Mouse (Mus musculus) megakaryocyte progenitor cell, adult 5-6 weeks (primary cell): ENCODE measurements around the gene Ctse. TPM values are rescaled to one million over a fixed set of nuclear protein-coding genes. Genes with fewer than 3 reads are reported as not detected.
A peak's percentile ranks its signal among the peaks of the same experiment; 100 is the strongest.

Experiments
- ATAC-seq: replicated peaks from 2 replicates; pipeline ENCODE4 v1.8.0; 2016; ENCODE audit warnings: mild to moderate bottlenecking, moderate TSS enrichment, inconsistent platforms; ENCODE audit not compliant: poor library complexity
- total RNA-seq, 2 experiments: library from RNA; stranded (forward) in 1 of 2; stranded (reverse) in 1 of 2; fragments of 157-497, 149-512 nt in 1 of 2; fragments of 200-1000 nt in 1 of 2; gene quantifications; 2 replicates each; pipeline versions ENCODE4 v1.2.3 to v1.2.4; 2015 to 2017

Gene Ctse
- total RNA-seq, 2 experiments from 2014 or later = 18.9 to 66.8 TPM

DNA sequence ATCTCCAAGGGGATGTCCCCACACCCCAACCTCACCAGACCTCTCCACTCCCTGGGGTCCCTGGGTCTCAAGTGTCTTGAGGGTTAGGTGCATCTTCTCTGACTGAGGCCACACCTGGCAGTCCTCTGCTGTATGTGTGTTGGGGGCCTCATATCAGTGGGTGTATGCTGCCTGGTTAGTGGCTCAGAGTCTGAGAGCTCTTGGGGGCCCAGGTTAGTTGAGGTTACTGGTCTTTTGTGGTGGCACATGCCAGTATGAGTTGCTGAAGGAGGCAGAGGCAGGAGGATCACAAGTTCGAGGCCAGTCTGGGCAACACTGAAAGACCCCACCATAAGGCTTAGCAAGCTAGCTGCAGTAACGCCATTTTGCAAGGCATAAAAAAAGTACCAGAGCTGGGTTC lies 4.1 kb downstream of the Ctse start:
- no peak for ATAC-seq

DNA sequence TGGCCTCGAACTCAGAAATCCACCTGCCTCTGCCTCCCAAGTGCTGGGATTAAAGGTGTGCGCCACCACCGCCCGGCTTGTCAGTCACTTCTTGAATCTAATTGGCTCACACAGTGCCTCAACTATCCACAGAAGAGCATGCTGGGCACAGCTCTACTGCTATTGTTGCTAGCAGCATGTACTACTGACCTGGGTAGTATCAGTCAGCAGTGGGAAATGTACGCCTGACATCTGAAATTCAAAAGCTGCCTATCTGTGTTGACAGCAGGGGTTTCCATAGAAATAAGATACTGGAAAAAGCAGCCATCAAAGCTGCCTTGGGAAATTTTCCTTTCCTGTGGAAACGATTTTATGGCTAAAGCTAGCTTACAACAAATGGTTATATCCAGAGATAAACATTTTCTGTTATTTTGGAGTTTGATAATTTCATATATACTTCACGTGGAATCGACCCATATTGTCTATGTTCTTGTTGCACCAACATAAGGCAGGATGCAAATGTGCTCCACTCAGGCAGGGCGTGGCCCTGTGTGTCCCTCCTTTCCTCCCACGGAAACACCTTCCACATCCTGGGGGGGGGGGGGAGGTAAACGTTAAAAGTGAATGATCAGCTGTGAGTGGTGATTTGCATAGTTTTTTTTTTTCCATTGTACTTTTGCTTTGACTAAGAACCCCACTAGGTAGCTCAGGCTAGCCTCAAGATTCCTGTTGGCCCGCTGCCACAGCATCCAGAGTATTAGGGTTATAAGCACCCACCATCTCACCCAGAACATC lies 14.8 kb downstream of the Ctse start:
- no peak for ATAC-seq

DNA sequence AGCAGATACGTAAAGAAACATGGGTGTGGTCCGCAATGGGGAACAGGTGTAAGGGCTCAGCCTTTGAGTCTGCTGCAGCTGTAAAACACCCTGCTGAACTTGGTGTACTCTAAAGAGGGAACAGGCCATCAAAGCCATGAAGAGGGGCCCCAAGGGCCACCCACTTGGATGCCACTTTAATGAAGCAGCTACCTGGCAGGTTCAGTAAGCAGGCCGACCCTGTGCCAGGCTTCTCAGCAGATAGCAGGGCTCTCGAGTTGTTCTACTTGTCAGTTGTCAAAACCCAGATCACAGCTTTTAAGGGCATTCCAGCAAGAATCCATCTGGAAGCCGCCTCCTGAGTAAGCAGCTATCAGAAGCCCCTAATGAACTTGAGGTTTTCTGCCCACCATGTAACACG lies 17.5 kb downstream of the Ctse start:
- ATAC-seq = no peak

DNA sequence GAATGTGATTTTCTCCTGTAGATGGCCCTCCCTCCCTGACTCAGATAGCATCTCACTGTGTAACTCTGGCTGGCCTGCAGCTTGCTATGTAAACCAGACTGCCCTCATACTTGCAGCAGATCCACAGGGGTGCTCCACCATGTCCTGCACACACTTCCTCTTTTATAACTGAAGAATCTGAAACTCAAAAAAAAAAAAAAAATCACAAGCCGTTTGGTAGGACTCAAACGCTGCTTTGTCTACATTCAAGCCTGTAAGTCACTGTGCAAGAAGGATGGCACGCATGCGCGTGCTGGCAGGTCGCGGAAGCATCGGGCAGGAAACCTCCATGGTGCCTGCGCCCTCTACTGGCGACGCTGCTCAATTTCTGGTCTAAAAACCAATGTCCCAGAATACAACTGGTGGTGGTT lies 19.8 kb downstream of the Ctse start:
- peak; percentile 83 for ATAC-seq

DNA sequence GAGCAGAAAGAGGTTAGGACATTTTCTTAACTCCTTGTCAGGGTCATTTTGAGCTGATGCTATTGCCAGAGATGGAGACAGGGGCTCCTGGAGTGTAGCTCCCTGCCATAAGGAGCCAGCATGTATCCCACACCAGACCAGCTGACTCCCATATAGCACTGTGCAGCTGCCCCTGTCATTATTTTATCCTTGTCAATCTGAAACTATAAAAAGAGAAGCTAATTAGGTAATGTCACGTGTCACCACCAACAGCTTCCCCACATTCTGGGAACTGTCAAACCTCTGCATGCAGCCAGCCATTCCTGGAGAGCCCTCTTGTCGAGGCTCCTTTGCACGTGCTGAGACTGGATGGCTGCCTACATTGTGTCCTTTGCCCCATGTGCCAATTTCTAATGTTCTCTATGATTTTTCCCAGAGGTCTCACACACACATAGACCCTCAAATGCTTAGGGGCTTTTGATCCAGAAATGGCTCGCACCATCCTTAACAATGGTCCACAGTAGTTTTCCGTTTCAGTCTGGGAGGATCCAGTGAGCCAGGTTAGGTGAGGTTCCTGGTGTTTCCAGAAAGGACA lies 21.5 kb downstream of the Ctse start:
- no peak for ATAC-seq

DNA sequence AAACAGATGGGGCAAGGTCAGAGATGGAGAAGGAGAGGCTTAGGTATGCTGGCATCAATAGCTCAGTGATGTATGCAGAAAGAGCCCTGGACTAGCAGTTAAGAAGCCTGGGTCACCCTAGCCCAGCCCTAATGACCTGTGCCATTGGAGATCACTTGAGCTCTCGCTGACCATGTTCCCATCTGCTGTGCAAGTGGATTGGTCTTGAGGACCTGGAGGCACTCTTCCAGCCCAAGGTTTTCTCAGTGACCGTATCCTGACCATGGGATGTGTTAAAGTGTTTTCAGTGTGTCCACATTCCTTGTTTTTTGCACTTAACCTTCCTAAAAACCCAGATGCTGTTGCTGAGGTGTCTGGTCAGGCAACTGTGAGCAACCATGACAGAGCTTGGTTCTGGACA lies 22.2 kb downstream of the Ctse start:
- ATAC-seq = no peak

DNA sequence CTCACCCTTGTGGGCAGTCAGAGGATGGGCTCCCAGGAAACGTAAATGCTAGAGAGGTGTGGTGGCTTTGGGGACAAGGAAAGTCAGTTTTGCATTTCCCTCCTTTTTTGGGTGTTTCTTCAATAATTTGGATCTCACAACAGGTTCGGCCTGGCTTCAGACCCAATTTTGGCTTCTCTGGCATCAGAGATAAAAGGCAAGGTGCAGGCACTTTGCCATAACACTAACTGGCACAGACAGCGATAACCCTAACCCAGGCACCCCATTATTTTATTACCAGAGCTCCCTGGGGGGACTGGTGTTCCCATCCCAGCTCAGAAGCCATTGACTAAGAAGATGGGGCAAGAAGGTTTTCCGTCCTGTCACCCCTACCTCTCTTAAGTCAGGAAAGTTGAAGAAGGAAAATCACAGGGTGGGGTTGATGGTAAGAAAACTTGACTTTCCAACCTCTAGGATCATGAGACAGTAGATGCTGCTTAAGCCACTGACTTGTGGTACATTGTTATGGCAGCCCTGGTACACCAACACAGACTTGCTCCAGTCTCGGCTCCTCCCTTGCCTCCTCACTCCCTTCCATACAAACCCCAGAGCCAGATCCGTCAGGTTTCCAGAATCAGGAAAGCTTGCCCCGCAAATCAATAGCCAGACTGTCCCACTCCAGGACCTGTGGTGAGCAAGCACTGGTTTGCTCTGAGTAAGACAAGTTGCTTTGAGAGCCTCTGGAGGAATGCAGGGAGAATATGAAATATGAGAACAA lies 22.8 kb downstream of the Ctse start:
- ATAC-seq = peak; percentile 24; the same call in 1 of the 2 replicates

DNA sequence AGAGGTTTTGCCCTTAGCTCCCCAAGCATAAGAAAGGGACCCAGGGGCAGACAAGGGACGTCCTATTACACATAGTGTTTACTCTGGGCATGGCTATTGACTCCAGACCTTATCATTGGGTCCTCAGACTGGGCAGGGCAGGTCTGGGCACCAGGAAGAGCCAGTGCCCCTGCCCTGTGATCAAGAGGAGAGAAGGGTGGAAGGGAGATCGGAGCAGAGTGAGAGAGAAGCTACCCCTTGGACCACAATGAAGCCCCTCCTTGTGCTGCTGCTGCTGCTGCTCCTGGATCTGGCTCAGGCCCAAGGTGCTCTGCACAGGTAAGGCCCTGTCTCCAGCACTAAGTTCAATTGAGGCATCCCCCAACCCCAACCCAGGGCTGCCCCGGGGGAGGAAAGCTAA lies 23.6 kb downstream of the Ctse start:
- peak; percentile 30 for ATAC-seq

DNA sequence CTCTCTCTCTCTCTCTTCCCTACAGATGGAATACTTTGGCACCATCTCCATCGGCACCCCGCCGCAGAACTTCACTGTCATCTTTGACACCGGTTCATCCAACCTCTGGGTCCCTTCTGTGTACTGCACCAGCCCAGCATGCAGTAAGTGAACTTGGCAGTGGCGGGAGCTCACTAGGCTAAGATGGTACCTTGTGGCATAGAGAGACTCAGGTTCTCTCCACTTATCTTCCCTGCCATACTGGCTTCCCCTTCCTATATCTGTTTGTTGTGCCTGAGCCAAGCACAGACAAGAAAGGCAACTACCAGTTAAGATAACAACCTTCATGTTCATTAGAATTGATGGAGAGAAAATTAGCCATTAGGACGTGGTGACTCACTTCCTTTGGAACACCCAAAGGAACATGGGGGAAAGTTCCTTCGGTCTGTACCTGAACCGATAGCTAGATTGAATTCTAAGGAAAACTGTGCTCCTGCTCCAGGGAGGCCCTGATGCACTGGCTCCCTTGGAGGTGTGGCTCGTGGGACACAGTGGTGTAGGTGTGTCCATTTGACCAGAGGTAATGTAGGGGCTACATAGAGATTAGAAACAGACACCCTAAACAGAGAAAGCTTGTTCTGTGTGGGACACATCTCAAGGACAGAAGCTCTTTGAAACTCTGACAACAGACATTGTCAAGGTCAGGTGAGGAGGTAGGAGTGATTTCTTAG lies 25.3 kb downstream of the Ctse start:
- peak; percentile 71 for ATAC-seq

DNA sequence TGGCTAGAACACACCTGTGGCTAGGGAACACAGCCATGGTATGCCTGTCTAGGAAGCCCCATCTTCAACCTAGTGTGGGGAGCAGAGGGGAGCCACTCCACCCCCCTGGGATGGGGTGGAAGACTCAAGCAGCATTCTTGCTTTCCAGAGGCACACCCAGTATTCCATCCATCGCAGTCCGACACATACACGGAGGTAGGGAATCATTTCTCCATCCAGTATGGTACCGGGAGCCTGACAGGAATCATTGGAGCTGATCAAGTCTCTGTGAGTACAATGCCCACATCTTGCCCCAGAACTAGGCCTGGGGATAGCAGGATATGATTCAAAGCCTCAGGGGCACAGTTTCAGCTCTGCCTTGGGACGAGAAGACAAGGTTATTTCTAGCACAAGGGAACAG lies 26.0 kb downstream of the Ctse start:
- no peak for ATAC-seq

DNA sequence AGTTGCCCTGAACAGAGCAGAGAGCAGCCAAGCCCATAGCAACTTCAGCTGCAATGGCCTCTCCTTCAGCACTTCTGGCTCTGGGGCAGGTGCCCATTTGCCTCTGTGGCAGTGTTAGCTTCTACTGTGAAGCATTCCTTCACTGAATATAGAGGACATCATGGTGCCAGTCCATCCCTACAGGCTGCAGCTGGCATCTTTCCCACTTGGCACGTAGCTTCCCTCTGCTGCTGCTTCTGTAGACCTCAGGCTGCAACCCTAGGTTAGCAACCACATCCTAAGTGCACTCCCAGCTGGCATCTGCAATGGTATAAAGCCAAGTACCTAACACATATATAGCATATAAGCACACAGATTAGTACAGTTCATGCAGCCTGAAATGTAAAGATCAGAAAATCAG lies 27.8 kb downstream of the Ctse start:
- ATAC-seq = no peak

DNA sequence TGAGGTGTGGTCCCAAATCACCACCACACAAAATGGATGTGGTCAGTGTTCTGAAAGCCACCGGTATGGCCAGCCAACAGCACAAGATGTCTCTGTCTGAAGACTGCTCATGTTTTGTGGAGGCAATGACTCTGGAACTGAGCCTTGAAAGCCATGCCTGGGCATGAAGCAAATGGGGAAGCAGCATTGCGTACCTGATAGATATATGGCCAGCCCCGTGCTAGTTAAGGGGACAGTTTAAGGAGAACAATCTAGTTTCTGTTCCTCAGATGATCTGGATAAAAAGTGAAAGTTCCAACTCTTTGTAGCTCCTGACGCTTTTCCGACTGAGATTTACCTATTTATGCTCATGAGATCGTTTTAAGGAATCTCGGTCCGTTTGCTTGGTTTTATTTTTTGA lies 33.0 kb downstream of the Ctse start:
- ATAC-seq = peak; percentile 68

DNA sequence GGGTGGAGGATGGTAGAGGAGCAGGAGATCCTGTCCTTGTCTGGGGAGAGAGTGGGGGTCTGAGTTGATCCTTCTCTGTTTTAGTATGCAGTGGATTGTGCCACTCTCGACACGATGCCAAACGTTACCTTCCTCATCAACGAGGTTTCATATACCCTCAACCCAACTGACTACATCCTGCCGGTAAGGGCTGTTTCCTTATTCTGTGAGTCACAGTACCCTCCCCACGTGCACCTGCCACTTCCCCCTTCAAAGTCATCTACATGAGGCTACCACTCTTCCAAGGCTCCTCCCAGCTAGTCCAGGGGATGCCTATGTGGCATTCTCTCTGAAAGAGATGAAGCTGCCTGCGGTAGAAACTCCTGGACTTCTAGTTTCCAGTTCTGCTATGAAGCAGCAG lies 34.3 kb downstream of the Ctse start:
- peak; percentile 89 for ATAC-seq

DNA sequence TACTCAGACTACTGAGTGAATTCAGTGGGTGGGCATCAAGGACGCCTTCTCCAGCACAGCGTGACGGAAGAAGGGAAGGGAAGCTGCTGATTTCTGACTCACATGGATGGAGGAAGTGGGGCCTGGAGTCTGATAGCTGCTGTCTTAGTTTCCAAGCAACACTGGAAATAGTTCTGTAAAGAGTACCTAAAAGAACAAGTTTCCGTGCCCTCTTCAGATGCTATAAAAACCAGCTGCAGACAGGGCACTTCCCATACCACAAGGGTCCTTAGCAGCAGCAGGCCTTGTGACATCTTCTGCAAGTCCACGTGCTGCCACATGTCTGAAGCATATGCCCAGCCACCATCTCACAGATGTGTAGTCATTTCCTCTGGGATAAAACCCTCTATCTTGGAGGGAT lies 41.5 kb downstream of the Ctse start:
- ATAC-seq = peak; percentile 48; the same call in 1 of the 2 replicates

DNA sequence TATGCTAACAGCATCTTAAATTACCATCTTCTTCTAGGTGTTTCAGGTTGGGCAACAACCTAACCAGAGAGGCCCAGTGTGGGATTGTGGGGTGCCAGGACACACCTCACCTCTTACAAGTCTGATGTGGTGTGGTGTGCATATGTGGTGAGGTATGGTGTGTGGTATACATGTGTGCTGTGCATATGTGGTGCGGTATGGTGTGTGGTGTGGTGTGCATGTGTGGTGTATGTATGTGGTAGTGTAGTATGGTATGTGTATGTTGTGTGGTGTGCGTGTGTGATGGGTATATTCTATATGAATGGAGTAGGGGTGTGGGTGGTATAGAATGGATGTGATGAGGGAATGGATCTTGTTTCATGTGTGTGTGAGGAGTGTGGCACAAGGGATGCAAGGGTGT lies 49.6 kb downstream of the Ctse start:
- no peak for ATAC-seq

DNA sequence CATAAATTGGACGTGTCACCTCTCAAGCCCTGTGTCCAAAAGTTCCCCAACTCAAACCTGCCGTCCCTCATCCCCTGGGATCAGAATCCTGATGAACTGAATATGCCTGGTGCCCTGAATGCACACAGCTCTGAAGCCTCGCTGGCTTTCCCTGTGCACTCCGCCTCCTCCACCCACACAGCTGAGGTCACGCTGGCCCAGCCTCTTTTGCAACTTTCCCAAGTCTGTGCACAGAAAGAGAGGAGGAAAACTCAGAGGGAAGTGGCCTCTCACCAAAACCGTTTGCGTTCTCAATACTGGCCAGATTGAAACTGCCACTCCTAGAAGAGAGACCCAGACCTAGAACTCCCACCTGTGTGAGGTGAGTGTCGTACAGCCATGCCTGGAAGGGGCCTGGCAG lies 50.4 kb downstream of the Ctse start, which contains the start of gene Rab7b:
Rab7b (plus strand) TSS at position 221 of the 400 bp plus-strand sequence.
- peak; percentile 72 for ATAC-seq

DNA sequence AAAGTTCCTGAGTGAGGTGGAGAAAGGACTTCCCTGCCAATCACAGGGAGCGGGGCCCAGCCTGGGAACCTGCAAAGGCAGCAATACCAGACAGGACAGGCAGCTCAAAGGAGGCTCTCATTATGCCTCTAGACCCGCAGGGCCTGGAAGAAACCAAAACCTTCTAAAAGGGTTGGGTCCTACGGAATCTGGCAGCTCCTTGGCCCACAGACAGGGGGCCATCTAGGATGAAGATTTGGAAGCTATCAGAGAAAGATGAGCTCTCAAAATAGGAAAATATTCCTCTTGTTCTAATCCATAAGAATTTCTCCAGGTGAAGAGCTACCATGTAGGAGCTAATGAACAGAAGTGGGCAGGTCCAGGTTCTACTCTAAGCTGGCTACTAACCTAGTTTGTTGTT lies 50.9 kb downstream of the Ctse start:
- no peak for ATAC-seq

DNA sequence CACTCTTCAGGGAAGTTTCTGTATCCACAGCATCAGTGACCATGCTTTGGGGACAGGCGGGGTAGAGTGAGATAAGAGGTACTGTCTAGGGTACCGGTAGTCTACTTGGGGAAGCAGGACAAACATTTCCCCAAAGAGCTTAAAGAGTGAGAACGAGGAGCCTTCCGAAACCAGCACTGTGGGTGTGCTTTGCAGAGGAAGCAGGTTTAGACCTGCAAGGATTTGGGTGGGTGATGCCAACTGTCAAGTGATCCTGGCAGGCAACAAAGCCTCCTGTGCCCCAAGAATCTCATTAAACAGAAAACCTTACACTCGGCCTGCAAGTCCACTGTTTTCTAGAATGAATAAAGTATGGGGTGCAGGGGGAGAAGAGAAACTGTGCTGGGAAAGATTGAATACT lies 51.8 kb downstream of the Ctse start:
- ATAC-seq = no peak

DNA sequence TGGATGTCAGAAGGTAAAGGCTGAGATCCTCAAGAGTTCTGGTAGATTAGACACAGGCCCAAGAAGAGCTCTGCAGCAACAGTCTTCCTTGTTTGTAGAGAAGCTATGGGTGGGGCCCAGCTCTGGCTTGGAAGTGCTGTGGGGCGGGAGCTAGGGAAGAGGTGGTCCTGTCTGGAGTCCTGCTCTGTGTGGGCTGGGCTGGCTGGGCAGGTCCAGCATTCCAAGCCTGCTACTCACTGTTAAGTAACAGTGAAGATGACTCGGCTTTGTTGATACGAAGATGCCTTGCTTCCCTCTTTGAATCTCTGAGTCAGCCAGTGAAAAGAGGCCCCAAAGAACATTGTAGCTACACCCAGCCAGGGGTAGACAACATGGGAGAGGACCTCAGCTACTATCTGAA lies 52.3 kb downstream of the Ctse start:
- peak; percentile 29 for ATAC-seq

DNA sequence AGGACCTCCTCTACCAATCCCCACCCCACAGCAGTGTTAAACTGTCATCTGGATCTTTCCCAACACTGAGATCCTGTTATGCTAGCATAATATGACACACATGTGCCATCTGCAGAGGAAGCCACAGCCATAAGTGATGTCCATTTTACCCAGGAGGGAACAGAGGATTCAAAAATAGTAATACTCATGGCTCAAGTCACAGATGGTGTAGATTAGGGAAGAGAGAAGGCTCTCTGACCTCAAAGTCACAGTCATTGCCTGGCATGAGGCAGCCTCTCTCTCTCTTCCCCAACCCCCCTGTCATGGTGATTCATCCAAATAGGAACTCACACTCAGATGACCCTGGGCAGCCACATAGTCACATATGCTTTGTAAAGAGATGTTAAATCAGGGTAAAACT lies 53.2 kb downstream of the Ctse start:
- ATAC-seq = peak; percentile 83

DNA sequence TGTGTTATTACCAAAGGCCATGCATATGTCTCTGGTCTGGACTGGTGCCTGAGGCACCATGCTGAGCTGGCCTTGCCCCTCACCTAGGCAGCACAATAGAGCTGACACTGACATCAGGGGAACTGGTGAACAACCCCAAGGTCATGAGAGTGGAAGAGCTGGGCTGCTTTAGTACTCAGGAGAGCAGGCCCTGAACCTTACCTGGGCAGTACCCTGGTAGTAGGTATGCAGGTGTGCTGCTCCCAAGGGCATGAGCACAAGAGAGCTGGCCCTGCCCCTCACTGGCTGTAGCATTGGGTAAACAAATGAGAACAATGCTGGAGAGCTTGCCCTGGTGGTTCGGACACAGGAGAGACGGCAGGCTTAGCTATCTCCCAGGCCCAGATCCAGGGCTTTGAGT lies 57.2 kb downstream of the Ctse start:
- ATAC-seq = no peak
